Mouse (Mus musculus) embryonic facial prominence, embryonic 11.5 days (tissue): ENCODE measurements around the gene Zfp661. TPM values are rescaled to one million over a fixed set of nuclear protein-coding genes. Genes with fewer than 3 reads are reported as not detected.

Experiments
- ATAC-seq: fragments of 200-750 bp; cut with Nextera tagmentation; replicated peaks from 2 replicates; pipeline ENCODE4 v1.8.0; 2017; ENCODE audit warnings: low read depth; ENCODE audit not compliant: insufficient number of reproducible peaks, low FRiP score, low TSS enrichment
- DNase-seq: peaks from one replicate; pipeline ENCODE4 v3.0.0-alpha.2; 2015; ENCODE audit warnings: low spot score
- H3K27ac ChIP-seq: fragments of 300-500 bp; sonication (generic); replicated peaks from 2 replicates; pipeline ENCODE4 v1.5.1; 2014; ENCODE audit warnings: mild to moderate bottlenecking, low read depth, low read length, control low read depth
- H3K27me3 ChIP-seq: fragments of 300-500 bp; sonication (generic); 2 replicates; pipeline ENCODE4 v1.6.1; 2014; ENCODE audit warnings: mild to moderate bottlenecking, low read length, moderate library complexity, mixed read lengths; ENCODE audit not compliant: control insufficient read depth, insufficient read depth
- H3K36me3 ChIP-seq: fragments of 300-500 bp; sonication (generic); replicated peaks from 2 replicates; pipeline ENCODE4 v1.6.1; 2014; ENCODE audit warnings: low read depth, mild to moderate bottlenecking, low read length, moderate library complexity, mixed read lengths; ENCODE audit not compliant: control insufficient read depth, insufficient read depth
- H3K4me1 ChIP-seq: fragments of 300-500 bp; sonication (generic); 2 replicates; pipeline ENCODE4 v1.6.1; 2014; ENCODE audit warnings: low read length, mixed read lengths; ENCODE audit not compliant: control insufficient read depth, insufficient read depth
- H3K4me2 ChIP-seq: fragments of 300-500 bp; sonication (generic); 2 replicates; pipeline ENCODE4 v1.6.1; 2014; ENCODE audit warnings: low read depth, mild to moderate bottlenecking, control low read depth, low read length, moderate library complexity
- H3K4me3 ChIP-seq: fragments of 300-500 bp; sonication (generic); 2 replicates; pipeline ENCODE4 v1.5.1; 2014; ENCODE audit warnings: low read depth, low read length, control low read depth
- H3K9ac ChIP-seq: fragments of 300-500 bp; sonication (generic); replicated peaks from 2 replicates; pipeline ENCODE4 v1.6.1; 2014; ENCODE audit warnings: mild to moderate bottlenecking, control low read depth, low read length
- H3K9me3 ChIP-seq: fragments of 300-500 bp; sonication (generic); replicated peaks from 2 replicates; pipeline ENCODE4 v1.6.1; 2016; ENCODE audit warnings: mild to moderate bottlenecking, low read length, inconsistent platforms, mixed read lengths; ENCODE audit not compliant: control insufficient read depth
- WGBS: fragments of 180-500 bp; shearing (Covaris S2); extraction: QIAGEN DNeasy Blood & Tissue Kit; methylation state at CpG from one replicate; pipeline ENCODE4 v1.1.7; 2014; 5-methylcytosine and 5-hydroxymethylcytosine counted together
- polyA plus RNA-seq: library from polyadenylated mRNA; unstranded; fragments of >200 nt; fragmentation: Nextera tagmentation; extraction: Ambion mirVana; gene quantifications from 2 replicates; pipeline ENCODE4 v1.2.1, GENCODE M21; 2014

Zfp661 gene
- polyA plus RNA-seq, 1 experiment from 2014 or later: 7.5 TPM

DNA sequence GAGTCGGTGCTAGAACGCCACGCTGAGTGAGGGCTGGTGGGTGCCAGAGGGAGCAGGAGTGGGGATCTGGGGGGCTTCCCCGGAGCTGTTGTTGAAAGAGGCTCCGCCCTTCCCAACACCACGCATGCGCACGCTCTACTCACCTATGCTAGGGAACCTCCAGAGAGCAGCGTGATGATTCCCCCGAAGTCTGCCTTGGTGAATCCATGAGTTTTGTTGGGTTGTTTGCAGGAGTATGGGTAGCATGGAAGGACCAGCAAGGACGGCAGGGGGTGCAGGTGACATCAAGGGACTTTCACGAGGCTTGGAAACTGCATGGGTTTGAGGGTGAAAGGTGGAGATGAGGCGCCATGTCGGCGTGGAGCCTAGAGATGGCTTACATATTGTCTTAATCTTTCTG lies 3.3 kb upstream of the Zfp661 start:
- Histone ChIP-seq H3K4me3 (no peak overlapping the region), H3K4me2 (no peak overlapping the region), H3K9me3 (no peaks in the 10 kb centered on the region), H3K36me3 (no peaks in the 10 kb centered on the region; the same call in 1 of the 2 replicates), H3K9ac (no peak overlapping the region), H3K27me3 (no peaks in the 10 kb centered on the region), H3K27ac (no peak overlapping the region), H3K4me1 (no peaks in the 10 kb centered on the region)
- DNase-seq: no peak
- no peak for ATAC-seq
- WGBS: 85% methylated on average over 15 of the region's 15 CpGs

DNA sequence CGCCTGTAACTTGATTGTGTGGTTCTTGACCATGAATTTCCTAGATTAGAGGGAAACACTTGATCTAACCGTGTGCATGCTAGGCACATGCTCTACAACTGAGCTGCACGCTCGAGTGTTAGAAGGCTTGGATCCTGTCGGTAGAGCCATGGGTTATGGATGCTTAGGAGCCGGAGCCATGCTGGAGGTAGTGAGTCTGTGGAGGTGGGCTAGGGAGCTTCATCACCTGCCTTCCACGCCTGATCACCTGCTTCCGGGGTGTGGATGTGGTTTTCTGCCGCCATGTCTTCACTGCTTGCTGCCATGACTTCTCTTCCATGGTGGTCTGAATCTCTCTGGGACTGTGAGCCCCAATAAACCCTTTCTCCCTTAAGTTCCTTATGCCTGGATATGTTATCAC lies 2.0 kb upstream of the Zfp661 start:
- no peaks in the 10 kb centered on the region for H3K4me1 ChIP-seq
- no peaks in the 10 kb centered on the region; the same call in 1 of the 2 replicates for H3K36me3 ChIP-seq
- 92% methylated on average over 9 of the region's 9 CpGs for WGBS
- H3K4me2 ChIP-seq: no peak overlapping the region
- ATAC-seq: no peak
- H3K9ac ChIP-seq: no peak overlapping the region
- DNase-seq: no peak
- H3K9me3 ChIP-seq: no peaks in the 10 kb centered on the region
- H3K27me3 ChIP-seq: no peaks in the 10 kb centered on the region
- H3K4me3 ChIP-seq: no peak overlapping the region
- H3K27ac ChIP-seq: no peak overlapping the region

DNA sequence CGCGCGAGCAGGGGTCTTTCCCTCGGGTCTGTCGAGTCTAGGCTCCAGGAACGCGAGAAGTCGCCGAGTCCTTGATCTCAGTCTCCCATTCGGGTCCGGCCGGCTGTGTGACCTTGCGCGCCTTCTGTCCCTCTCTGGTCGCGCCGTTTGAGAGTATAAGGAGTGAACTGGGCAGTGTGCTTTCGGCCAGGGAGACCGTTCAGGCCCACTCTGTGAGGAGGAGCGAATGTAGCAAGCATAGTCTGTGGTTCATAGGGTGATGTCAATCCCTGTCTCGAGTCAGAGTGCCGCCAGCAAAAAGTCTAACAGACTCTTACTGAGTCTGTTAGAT lies 585 bp upstream of the Zfp661 start:
- no peak for DNase-seq
- Histone ChIP-seq H3K27ac (peak overlapping the region; percentile 73; the same call in 1 of the 2 replicates), H3K36me3 (no peaks in the 10 kb centered on the region; the same call in 1 of the 2 replicates), H3K9me3 (no peaks in the 10 kb centered on the region), H3K4me1 (no peaks in the 10 kb centered on the region), H3K27me3 (no peaks in the 10 kb centered on the region), H3K4me2 (peak overlapping the region; percentile 64), H3K4me3 (peak overlapping the region; percentile 91), H3K9ac (peak overlapping the region; percentile 95)
- ATAC-seq: 0 out of 2 replicates have a peak, but pooled peaks have one; percentile 7
- under 1% methylated on average over 22 of the region's 22 CpGs for WGBS

DNA sequence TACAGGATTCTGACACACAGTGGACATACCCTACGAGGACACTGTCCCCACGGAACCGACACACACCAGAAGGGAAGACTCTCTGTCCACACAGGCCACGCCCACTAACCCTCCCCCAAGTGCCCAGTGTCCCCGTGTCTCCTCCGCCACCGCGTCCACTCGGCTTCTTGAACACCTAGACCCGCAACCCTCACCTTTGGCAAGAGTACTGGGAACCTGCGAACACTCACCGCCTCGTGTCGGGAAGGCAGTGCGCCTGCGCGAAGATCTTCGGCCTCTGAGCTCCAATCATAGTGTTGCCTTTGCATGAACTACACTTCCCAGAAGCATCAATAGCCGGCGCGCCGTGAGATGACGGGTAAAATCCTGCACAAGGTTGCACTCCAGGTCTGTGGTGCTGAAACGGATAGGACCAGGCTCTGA lies 2.4 kb downstream of the Zfp661 start:
- DNase-seq (peak; percentile 97), ATAC-seq (peak; percentile 82)
- H3K4me2 ChIP-seq: peak overlapping the region; percentile 68
- H3K27ac ChIP-seq: no peak overlapping the region
- no peaks in the 10 kb centered on the region for H3K9me3 ChIP-seq
- H3K9ac ChIP-seq: peak overlapping the region; percentile 63
- no peaks in the 10 kb centered on the region for H3K36me3 ChIP-seq
- no peaks in the 10 kb centered on the region for H3K27me3 ChIP-seq
- H3K4me1 ChIP-seq: no peaks in the 10 kb centered on the region
- WGBS: under 1% methylated on average over 24 of the region's 24 CpGs
- H3K4me3 ChIP-seq: peak overlapping the region; percentile 58

DNA sequence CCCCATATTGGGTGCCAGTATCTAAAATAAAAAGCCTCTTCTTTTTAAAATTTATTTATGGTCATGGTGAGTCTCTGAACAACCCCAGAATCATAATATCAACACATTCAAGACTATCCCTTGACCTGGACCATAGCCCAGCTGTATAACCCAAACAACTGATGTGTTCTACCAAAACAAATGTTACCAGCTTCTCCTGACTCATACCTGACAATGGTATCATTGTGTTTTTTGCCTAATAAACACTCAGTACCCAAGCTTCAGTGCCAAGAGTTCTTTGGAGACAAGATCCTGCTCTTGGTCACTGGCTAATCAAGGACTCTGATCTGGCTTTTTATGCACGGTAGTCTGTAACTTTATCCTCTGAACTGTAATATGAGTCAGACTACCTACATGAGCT lies 13.6 kb downstream of the Zfp661 start:
- H3K36me3 ChIP-seq: peaks cover 2% of the 10 kb centered on the region; the same call in 1 of the 2 replicates
- H3K4me1 ChIP-seq: no peaks in the 10 kb centered on the region
- 32% methylated on average over 1 of the region's 1 CpGs for WGBS

DNA sequence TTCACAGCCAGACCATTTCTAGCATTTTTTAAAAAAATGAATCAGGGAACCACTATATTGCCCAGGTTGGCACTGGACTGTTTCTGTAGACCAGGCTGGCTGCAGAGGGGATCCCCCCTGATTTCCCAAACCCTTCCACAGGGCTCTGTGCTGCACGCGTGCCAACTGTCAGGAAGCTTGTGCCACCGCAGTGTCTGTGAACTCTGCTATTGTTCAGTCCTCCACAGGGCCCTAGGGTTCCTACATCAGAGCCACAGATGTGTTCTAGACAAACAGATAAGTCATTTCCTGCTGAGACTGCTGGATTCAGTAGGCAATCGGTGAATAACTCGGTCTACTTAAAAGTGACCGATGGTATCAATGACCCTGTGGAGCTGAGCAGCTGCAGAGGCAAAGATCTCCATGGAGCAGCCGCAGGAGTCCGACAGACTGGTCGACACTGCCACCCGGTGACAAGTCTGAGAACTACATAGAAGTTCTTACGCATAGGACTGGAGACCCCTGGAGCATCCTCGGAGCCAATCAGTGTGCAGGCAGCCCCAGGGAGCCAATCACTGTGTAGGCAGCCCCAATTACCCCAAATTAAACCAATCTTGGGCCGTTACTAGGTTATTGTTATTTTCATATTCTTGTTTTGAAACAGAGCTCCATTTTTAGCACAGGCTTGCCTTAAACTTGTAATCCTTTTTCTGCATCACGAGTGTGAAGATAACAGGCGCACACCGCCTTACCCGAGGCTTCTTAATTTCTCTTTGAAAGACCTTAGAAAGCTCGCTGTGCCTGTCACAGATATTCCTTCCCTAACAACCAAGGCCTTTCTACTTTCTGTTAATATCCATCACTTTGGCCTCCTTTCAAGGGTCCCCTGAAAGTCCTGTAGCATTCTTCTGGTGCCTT lies 27.6 kb downstream of the Zfp661 start:
- H3K27me3 ChIP-seq: no peaks in the 10 kb centered on the region
- H3K9ac ChIP-seq: peak overlapping the region; percentile 15; the same call in 1 of the 2 replicates
- H3K4me2 ChIP-seq: peak overlapping the region; percentile 15
- DNase-seq (peak; percentile 96), ATAC-seq (peak; percentile 99)
- no peak overlapping the region for H3K4me3 ChIP-seq
- no peaks in the 10 kb centered on the region for H3K4me1 ChIP-seq
- no peak overlapping the region for H3K27ac ChIP-seq
- no peaks in the 10 kb centered on the region for H3K36me3 ChIP-seq
- no peaks in the 10 kb centered on the region for H3K9me3 ChIP-seq
- WGBS: 19% methylated on average over 18 of the region's 18 CpGs

More for the DNA sequence above, 13.6 kb downstream of the Zfp661 start:
- H3K9me3 ChIP-seq: no peaks in the 10 kb centered on the region
- H3K27me3 ChIP-seq: no peaks in the 10 kb centered on the region
- H3K9ac ChIP-seq: no peak overlapping the region
- H3K4me3 ChIP-seq: no peak overlapping the region
- ATAC-seq: no peak
- H3K4me2 ChIP-seq: no peak overlapping the region
- DNase-seq: no peak
- no peak overlapping the region for H3K27ac ChIP-seq

DNA sequence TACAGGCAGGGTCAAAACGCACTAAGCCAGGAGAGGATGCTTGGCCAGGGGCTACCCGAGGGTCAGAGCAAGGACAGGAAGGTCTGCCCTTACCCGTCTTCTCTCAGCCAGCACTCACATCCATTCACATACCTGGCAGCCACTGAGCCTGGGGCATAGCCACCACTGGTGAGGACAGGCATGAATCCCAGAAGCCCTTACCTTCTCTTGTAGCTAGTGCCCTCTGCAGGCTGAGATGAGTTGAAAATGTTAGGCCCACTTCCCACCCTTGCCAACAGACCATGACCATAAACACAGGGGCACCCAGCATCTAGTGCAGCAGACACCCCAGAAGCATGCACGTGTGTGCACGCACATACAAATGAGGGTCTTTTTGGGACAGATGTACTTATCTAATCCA lies 35.8 kb downstream of the Zfp661 start:
- H3K4me1 ChIP-seq: no peaks in the 10 kb centered on the region
- H3K4me2 ChIP-seq: no peak overlapping the region
- H3K27ac ChIP-seq: no peak overlapping the region
- no peaks in the 10 kb centered on the region for H3K36me3 ChIP-seq
- ATAC-seq (no peak), DNase-seq (peak; percentile 7)
- no peaks in the 10 kb centered on the region for H3K27me3 ChIP-seq
- H3K4me3 ChIP-seq: no peak overlapping the region
- no peak overlapping the region for H3K9ac ChIP-seq
- no peaks in the 10 kb centered on the region for H3K9me3 ChIP-seq
- 42% methylated on average over 5 of the region's 5 CpGs for WGBS

DNA sequence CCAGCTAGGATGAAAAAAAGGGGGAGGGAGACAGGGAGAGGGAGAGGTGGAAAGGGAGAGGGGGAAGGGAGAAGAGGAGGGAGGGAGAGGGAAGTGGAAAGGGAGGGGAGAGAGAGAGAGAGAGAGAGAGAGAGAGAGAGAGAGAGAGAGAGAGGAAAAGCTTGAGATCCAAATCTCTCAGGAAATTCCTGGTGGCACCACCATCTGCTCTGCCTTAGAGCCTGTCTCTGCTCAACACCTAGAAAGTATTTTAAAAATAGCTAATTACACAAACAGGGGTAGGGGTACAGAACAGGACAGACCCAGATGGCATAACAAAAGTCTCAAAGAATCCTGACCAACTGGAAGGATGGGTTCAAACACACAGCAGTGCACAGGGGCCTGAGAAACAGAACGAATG lies 36.4 kb downstream of the Zfp661 start:
- no peaks in the 10 kb centered on the region for H3K27me3 ChIP-seq
- no peak for DNase-seq

More for the DNA sequence above, 36.4 kb downstream of the Zfp661 start:
- H3K9me3 ChIP-seq: no peaks in the 10 kb centered on the region
- 55% methylated on average over 1 of the region's 1 CpGs for WGBS
- no peak overlapping the region for H3K9ac ChIP-seq
- H3K4me1 ChIP-seq: no peaks in the 10 kb centered on the region
- no peak overlapping the region for H3K4me2 ChIP-seq
- no peaks in the 10 kb centered on the region for H3K36me3 ChIP-seq
- ATAC-seq: no peak
- H3K4me3 ChIP-seq: no peak overlapping the region
- H3K27ac ChIP-seq: no peak overlapping the region
